Mouse (Mus musculus): ENCODE results near the gene Fam81a. TPM values are rescaled to one million over a fixed set of nuclear protein-coding genes. Genes with fewer than 3 reads are reported as not detected.

The Fam81a gene
- polyA plus RNA-seq, 1 experiment from 2014 or later: 0.75 TPM

DNA sequence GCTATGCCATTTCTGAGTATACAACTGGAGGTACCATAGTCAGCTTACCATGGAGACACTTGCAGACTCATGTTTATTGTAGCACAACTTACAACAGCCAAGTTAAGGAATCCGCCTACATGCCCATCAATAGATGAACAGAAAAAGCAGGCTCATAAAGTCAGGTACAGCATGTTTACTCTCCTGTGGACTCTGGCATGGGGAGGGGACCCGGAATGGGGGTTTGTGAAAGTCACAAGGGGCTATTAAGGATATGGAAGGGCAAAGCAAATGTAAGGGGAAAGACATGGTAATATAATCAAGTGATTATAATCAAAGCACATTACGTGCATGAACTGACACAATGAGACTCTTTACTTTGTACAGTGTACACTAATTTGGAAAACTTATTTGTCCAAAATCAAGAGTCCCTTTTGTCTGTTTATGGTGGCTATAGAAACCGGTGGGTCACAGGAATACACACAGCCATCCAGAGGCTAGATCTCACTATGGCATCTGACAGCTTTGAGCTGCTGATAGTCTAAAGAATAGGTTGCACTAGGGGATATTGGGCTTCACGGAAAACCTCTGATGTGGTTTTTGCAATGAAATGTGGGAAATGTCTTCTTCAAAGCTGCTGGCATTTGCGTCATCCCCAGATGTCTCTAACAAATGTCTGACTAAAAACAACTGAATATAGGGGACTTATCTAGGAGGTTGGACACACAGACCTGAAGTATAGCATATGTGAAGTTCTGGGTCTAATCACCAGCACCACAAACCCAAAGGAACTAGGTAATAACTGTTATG lies 102.6 kb downstream of the Fam81a start:
- 78% methylated on average over 6 of the region's 6 CpGs for WGBS (ENCODE audit: insufficient replicate concordance)

More for the DNA sequence above, 102.6 kb downstream of the Fam81a start:
- Histone ChIP-seq H3K9me3 (replicated peaks) (no peaks in the 10 kb centered on the region), H3K4me2 (no peak overlapping the region), H3K27me3 (peaks cover 16% of the 10 kb centered on the region), H3K27ac (no peak overlapping the region), H3K4me1 (replicated peaks) (peaks cover 23% of the 10 kb centered on the region), H3K9ac (no peak overlapping the region), H3K36me3 (no peaks in the 10 kb centered on the region), H3K4me3 (replicated peaks) (no peak overlapping the region)
- DNase-seq: no peak
- ATAC-seq (ENCODE audit: low read depth): no peak

Other genes with a start within 250 kb of the Fam81a start
- 51.4 and 55.3 TPM in 2 replicates for gene Bnip2, start 153.1 kb downstream of the Fam81a start, polyA plus RNA-seq (2015; fragmentation: Nextera tagmentation; extraction: Ambion mirVana)
- gene Gtf2a2, start 130.0 kb downstream of the Fam81a start, polyA plus RNA-seq (2015; fragmentation: Nextera tagmentation; extraction: Ambion mirVana): 159 and 169 TPM in 2 replicates
- gene Gcnt3, start 104.5 kb downstream of the Fam81a start, polyA plus RNA-seq (2015; fragmentation: Nextera tagmentation; extraction: Ambion mirVana): 0.09 TPM in 1 of 2 replicates, not detected in the other
- gene Myo1e, start 64.8 kb upstream of the Fam81a start, polyA plus RNA-seq (2015; fragmentation: Nextera tagmentation; extraction: Ambion mirVana): 2.2 and 3.2 TPM in 2 replicates